Mouse (Mus musculus): ENCODE results near the gene Olfr642. TPM values are rescaled to one million over a fixed set of nuclear protein-coding genes. Genes with fewer than 3 reads are reported as not detected.

Gene Olfr642
- total RNA-seq (2014; fragmentation: Nextera tagmentation) (not detected in 2 replicates), total RNA-seq (2017) (not detected in 2 replicates)

- ATAC-seq (replicated peaks; ENCODE audit: poor library complexity, severe bottlenecking): no peak
These were observed at the start of gene Olfr642 for GRCm38 (mm10) chr7:104052566-104052965. Gene Olfr642, minus strand, starts transcription at chr7:104052666.

DNA sequence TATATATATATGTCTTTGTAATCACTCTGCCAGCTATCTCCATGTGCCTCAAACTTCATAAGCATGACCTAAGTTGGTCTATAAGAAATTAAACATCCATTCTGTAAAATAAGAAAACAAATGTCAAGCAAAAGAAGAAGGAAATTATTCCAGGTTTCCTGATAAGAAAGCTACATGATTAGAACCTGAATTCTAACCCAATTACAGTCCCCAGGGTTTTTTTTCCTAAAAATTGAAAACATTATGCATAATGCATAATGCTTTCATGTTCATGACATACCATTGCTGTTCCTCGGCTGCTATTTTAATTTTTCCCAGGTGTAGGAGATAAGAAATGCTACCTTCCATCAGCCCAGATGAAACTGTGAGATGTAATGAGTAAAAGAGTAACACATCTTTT is 32.9 kb upstream of the Olfr642 start, which contains the start of gene Olfr645:
Olfr645 (minus strand) TSS at position 101 of the 400 bp plus-strand sequence.
- ATAC-seq (replicated peaks; ENCODE audit: poor library complexity, severe bottlenecking): no peak

DNA sequence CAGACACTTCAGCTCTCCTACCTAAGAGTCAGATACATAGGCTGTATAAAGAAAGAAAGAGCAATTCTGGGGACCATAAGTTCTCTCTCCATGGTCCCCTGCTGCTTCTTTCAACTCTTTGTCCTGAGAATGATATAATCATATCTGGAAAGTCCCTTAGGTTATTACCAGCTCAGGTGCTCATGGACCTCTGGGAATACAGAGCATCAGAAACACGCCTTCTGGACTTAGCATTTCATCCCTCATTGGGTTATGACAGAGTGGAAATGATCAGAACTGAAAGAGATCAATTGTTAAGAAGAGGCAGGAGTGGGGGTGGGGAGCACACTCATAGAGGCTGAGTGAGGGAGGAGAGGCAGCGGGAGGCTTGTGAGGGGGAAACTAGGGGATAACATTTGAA is 19.3 kb upstream of the Olfr642 start, which contains the start of gene Olfr644:
Olfr644 (minus strand) TSS at position 101 of the 400 bp plus-strand sequence.
- ATAC-seq (replicated peaks; ENCODE audit: poor library complexity, severe bottlenecking): no peak

- no peak for ATAC-seq (replicated peaks; ENCODE audit: poor library complexity, severe bottlenecking)
These were observed 8.9 kb upstream of the Olfr642 start, which contains the start of gene 4930516K23Rik for GRCm38 (mm10) chr7:104061345-104061744. Gene 4930516K23Rik, minus strand, starts transcription at chr7:104061445.

DNA sequence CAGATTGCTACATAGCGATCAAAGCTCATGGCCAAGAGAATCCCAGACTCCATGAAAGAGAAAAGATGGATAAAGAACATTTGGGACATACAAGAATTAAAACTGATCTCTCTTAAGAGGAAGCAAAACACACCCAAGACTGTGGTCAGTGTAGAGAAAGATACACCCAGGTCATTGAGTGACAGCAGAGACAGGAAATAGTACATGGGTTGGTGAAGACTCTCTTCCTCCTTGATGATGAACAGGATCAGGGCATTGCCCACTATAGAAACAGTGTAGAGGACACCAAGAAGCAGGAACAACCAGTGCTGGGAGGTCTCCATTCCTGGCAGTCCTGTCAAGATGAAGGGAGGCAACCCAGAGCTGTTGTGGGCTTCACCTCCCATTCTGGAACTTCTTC is 6.7 kb upstream of the Olfr642 start:
- ATAC-seq (replicated peaks; ENCODE audit: poor library complexity, severe bottlenecking): peak; percentile 25; the same call in 1 of the 2 replicates

GRCm38 (mm10) chr7:104050745-104051144 is 1.7 kb downstream of the Olfr642 start:
- ATAC-seq (replicated peaks; ENCODE audit: poor library complexity, severe bottlenecking): peak; percentile 81

- no peak for ATAC-seq (replicated peaks; ENCODE audit: poor library complexity, severe bottlenecking)
These were observed 17.3 kb downstream of the Olfr642 start, which contains the start of gene Olfr641 for GRCm38 (mm10) chr7:104035145-104035544. Gene Olfr641, plus strand, starts transcription at chr7:104035445.

GRCm38 (mm10) chr7:104026978-104027377 is 25.5 kb downstream of the Olfr642 start:
- ATAC-seq (replicated peaks; ENCODE audit: poor library complexity, severe bottlenecking): peak; percentile 97

GRCm38 (mm10) chr7:104025473-104025872 is 27.0 kb downstream of the Olfr642 start, which contains the start of gene Olfr640:
Gene Olfr640, minus strand, starts transcription at chr7:104025573.
- ATAC-seq (replicated peaks; ENCODE audit: poor library complexity, severe bottlenecking): no peak

GRCm38 (mm10) chr7:104021651-104022050 is 30.8 kb downstream of the Olfr642 start:
- ATAC-seq (replicated peaks; ENCODE audit: poor library complexity, severe bottlenecking): peak; percentile 85

GRCm38 (mm10) chr7:104018953-104019352 is 33.5 kb downstream of the Olfr642 start:
- peak; percentile 77 for ATAC-seq (replicated peaks; ENCODE audit: poor library complexity, severe bottlenecking)

- ATAC-seq (replicated peaks; ENCODE audit: poor library complexity, severe bottlenecking): no peak
These were observed 35.3 kb downstream of the Olfr642 start, which contains the start of gene Olfr639 for GRCm38 (mm10) chr7:104017203-104017602. Gene Olfr639, minus strand, starts transcription at chr7:104017303.

DNA sequence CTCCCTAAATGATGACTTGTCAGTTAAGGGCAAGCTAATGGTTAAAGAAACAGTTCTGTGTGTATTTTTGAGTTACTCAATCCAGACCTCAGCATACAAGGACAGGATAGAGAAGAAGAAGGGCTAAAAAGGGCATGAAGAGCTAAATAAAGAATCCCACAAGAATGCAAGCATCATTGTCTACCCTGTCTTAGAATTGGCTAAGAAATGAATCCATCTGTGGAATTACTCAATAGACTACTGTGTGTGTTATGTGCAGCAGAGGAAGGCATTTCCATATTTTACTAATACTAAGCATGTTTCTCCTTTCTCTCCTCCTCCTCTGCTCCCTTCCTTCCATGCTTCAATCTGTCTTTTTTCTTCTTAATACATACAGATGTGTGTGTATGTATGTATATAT is 53.3 kb downstream of the Olfr642 start:
- peak; percentile 59 for ATAC-seq (replicated peaks; ENCODE audit: poor library complexity, severe bottlenecking)

- ATAC-seq (replicated peaks; ENCODE audit: poor library complexity, severe bottlenecking): no peak
These were observed 54.0 kb downstream of the Olfr642 start, which contains the start of gene Olfr638 for GRCm38 (mm10) chr7:103998446-103998845. Gene Olfr638, plus strand, starts transcription at chr7:103998746.

Other genes with a start within 250 kb of the Olfr642 start
- gene Hbb-bt, start 238.7 kb downstream of the Olfr642 start, total RNA-seq (2014; fragmentation: Nextera tagmentation): not detected in 2 replicates
- not detected in 2 replicates for gene Hbb-bt, start 238.7 kb downstream of the Olfr642 start, total RNA-seq (2017)
- gene Hbb-bs, start 224.6 kb downstream of the Olfr642 start, total RNA-seq (2014; fragmentation: Nextera tagmentation): not detected in 2 replicates
- 1.6 and 5.2 TPM in 2 replicates for gene Hbb-bs, start 224.6 kb downstream of the Olfr642 start, total RNA-seq (2017)
- not detected in 2 replicates for gene Hbb-bh2, start 212.1 kb downstream of the Olfr642 start, total RNA-seq (2014; fragmentation: Nextera tagmentation)
- not detected in 2 replicates for gene Hbb-bh2, start 212.1 kb downstream of the Olfr642 start, total RNA-seq (2017)
- gene Hbb-bh1, start 209.5 kb downstream of the Olfr642 start, total RNA-seq (2014; fragmentation: Nextera tagmentation): not detected in 2 replicates
- not detected in 2 replicates for gene Hbb-bh1, start 209.5 kb downstream of the Olfr642 start, total RNA-seq (2017)
- gene Hbb-y, start 199.4 kb downstream of the Olfr642 start, total RNA-seq (2014; fragmentation: Nextera tagmentation): not detected in 2 replicates
- not detected in 2 replicates for gene Hbb-y, start 199.4 kb downstream of the Olfr642 start, total RNA-seq (2017)
- gene Olfr66, start 166.4 kb downstream of the Olfr642 start, total RNA-seq (2014; fragmentation: Nextera tagmentation): not detected in 2 replicates
- gene Olfr66, start 166.4 kb downstream of the Olfr642 start, total RNA-seq (2017): not detected in 2 replicates
- not detected in 2 replicates for gene Olfr64, start 158.2 kb downstream of the Olfr642 start, total RNA-seq (2014; fragmentation: Nextera tagmentation)
- not detected in 2 replicates for gene Olfr64, start 158.2 kb downstream of the Olfr642 start, total RNA-seq (2017)
- gene Olfr65, start 149.2 kb downstream of the Olfr642 start, total RNA-seq (2014; fragmentation: Nextera tagmentation): not detected in 2 replicates
- gene Olfr65, start 149.2 kb downstream of the Olfr642 start, total RNA-seq (2017): not detected in 2 replicates
- not detected in 2 replicates for gene Olfr631, start 123.8 kb downstream of the Olfr642 start, total RNA-seq (2014; fragmentation: Nextera tagmentation)
- gene Olfr631, start 123.8 kb downstream of the Olfr642 start, total RNA-seq (2017): not detected in 2 replicates
- gene Olfr632, start 118.3 kb downstream of the Olfr642 start, total RNA-seq (2014; fragmentation: Nextera tagmentation): not detected in 2 replicates
- gene Olfr632, start 118.3 kb downstream of the Olfr642 start, total RNA-seq (2017): not detected in 2 replicates
- not detected in 2 replicates for gene Olfr633, start 108.2 kb downstream of the Olfr642 start, total RNA-seq (2014; fragmentation: Nextera tagmentation)
- not detected in 2 replicates for gene Olfr633, start 108.2 kb downstream of the Olfr642 start, total RNA-seq (2017)
- gene Olfr635, start 81.5 kb downstream of the Olfr642 start, total RNA-seq (2014; fragmentation: Nextera tagmentation): not detected in 2 replicates
- not detected in 2 replicates for gene Olfr635, start 81.5 kb downstream of the Olfr642 start, total RNA-seq (2017)
- gene Olfr638, start 53.9 kb downstream of the Olfr642 start, total RNA-seq (2014; fragmentation: Nextera tagmentation): not detected in 2 replicates
- not detected in 2 replicates for gene Olfr638, start 53.9 kb downstream of the Olfr642 start, total RNA-seq (2017)
- not detected in 2 replicates for gene Olfr639, start 35.4 kb downstream of the Olfr642 start, total RNA-seq (2014; fragmentation: Nextera tagmentation)
- not detected in 2 replicates for gene Olfr639, start 35.4 kb downstream of the Olfr642 start, total RNA-seq (2017)
- gene Olfr640, start 27.1 kb downstream of the Olfr642 start, total RNA-seq (2014; fragmentation: Nextera tagmentation): not detected in 2 replicates
- gene Olfr640, start 27.1 kb downstream of the Olfr642 start, total RNA-seq (2017): not detected in 2 replicates
- gene Olfr641, start 17.2 kb downstream of the Olfr642 start, total RNA-seq (2014; fragmentation: Nextera tagmentation): not detected in 2 replicates
- gene Olfr641, start 17.2 kb downstream of the Olfr642 start, total RNA-seq (2017): not detected in 2 replicates
- not detected in 2 replicates for gene 4930516K23Rik, start 8.8 kb upstream of the Olfr642 start, total RNA-seq (2014; fragmentation: Nextera tagmentation)
- not detected in 2 replicates for gene 4930516K23Rik, start 8.8 kb upstream of the Olfr642 start, total RNA-seq (2017)
- not detected in 2 replicates for gene Olfr644, start 19.2 kb upstream of the Olfr642 start, total RNA-seq (2014; fragmentation: Nextera tagmentation)
- gene Olfr644, start 19.2 kb upstream of the Olfr642 start, total RNA-seq (2017): not detected in 2 replicates
- not detected in 2 replicates for gene Olfr645, start 32.8 kb upstream of the Olfr642 start, total RNA-seq (2014; fragmentation: Nextera tagmentation)
- not detected in 2 replicates for gene Olfr645, start 32.8 kb upstream of the Olfr642 start, total RNA-seq (2017)
- not detected in 2 replicates for gene Olfr646, start 52.2 kb upstream of the Olfr642 start, total RNA-seq (2014; fragmentation: Nextera tagmentation)
- gene Olfr646, start 52.2 kb upstream of the Olfr642 start, total RNA-seq (2017): not detected in 2 replicates
- gene Ubqln5, start 77.2 kb upstream of the Olfr642 start, total RNA-seq (2014; fragmentation: Nextera tagmentation): not detected in 2 replicates
- gene Ubqln5, start 77.2 kb upstream of the Olfr642 start, total RNA-seq (2017): not detected in 2 replicates
- not detected in 2 replicates for gene Olfr643, start 84.7 kb upstream of the Olfr642 start, total RNA-seq (2014; fragmentation: Nextera tagmentation)
- gene Olfr643, start 84.7 kb upstream of the Olfr642 start, total RNA-seq (2017): not detected in 2 replicates
- gene Ubqln3, start 90.6 kb upstream of the Olfr642 start, total RNA-seq (2014; fragmentation: Nextera tagmentation): not detected in 2 replicates
- gene Ubqln3, start 90.6 kb upstream of the Olfr642 start, total RNA-seq (2017): not detected in 2 replicates
- gene Ubqlnl, start 97.9 kb upstream of the Olfr642 start, total RNA-seq (2014; fragmentation: Nextera tagmentation): not detected in 2 replicates
- not detected in 2 replicates for gene Ubqlnl, start 97.9 kb upstream of the Olfr642 start, total RNA-seq (2017)
- not detected in 2 replicates for gene Olfm5, start 112.2 kb upstream of the Olfr642 start, total RNA-seq (2014; fragmentation: Nextera tagmentation)
- gene Olfm5, start 112.2 kb upstream of the Olfr642 start, total RNA-seq (2017): not detected in 2 replicates
- gene Olfr648, start 130.7 kb upstream of the Olfr642 start, total RNA-seq (2014; fragmentation: Nextera tagmentation): not detected in 2 replicates
- 0.26 TPM in 1 of 2 replicates, not detected in the other for gene Olfr648, start 130.7 kb upstream of the Olfr642 start, total RNA-seq (2017)
- not detected in 2 replicates for gene Olfr649, start 143.3 kb upstream of the Olfr642 start, total RNA-seq (2014; fragmentation: Nextera tagmentation)
- gene Olfr649, start 143.3 kb upstream of the Olfr642 start, total RNA-seq (2017): not detected in 2 replicates
- 0.13 and 3.0 TPM in 2 replicates for gene Trim6, start 166.1 kb upstream of the Olfr642 start, total RNA-seq (2014; fragmentation: Nextera tagmentation)
- gene Trim6, start 166.1 kb upstream of the Olfr642 start, total RNA-seq (2017): 3.7 and 4.7 TPM in 2 replicates
- 10.9 and 17.8 TPM in 2 replicates for gene Trim34a, start 191.8 kb upstream of the Olfr642 start, total RNA-seq (2014; fragmentation: Nextera tagmentation)
- gene Trim34a, start 191.8 kb upstream of the Olfr642 start, total RNA-seq (2017): 9.9 and 14.7 TPM in 2 replicates
- 5.3 and 8.4 TPM in 2 replicates for gene Trim5, start 235.4 kb upstream of the Olfr642 start, total RNA-seq (2014; fragmentation: Nextera tagmentation)
- 5.6 and 8.0 TPM in 2 replicates for gene Trim5, start 235.4 kb upstream of the Olfr642 start, total RNA-seq (2017)

All from granulocyte monocyte progenitor cell, adult 5-6 weeks (primary cell).